Mouse (Mus musculus) liver, postnatal 0 days (tissue): Measurements from ENCODE around the gene Hecw1. TPM values are rescaled to one million over a fixed set of nuclear protein-coding genes. Genes with fewer than 3 reads are reported as not detected.

Experiments used
- ATAC-seq: fragments of 200-750 bp; cut with Nextera tagmentation; 2 replicates; pipeline ENCODE4 v1.8.0; 2017; ENCODE audit warnings: mild to moderate bottlenecking, moderate library complexity
- DNase-seq: peaks from one replicate; pipeline ENCODE4 v3.0.0-alpha.2; 2016
- H3K27ac ChIP-seq: fragments of 300-500 bp; sonication (generic); 2 replicates; pipeline ENCODE4 v1.5.1; 2014; ENCODE audit warnings: antibody characterized with exemption, moderate library complexity, mild to moderate bottlenecking, low read depth
- H3K27me3 ChIP-seq: fragments of 300-500 bp; sonication (generic); 2 replicates; pipeline ENCODE4 v1.6.1; 2014; ENCODE audit warnings: low read length, control low read depth, mixed read lengths; ENCODE audit not compliant: insufficient read depth
- H3K36me3 ChIP-seq: fragments of 300-500 bp; sonication (generic); replicated peaks from 2 replicates; pipeline ENCODE4 v1.6.1; 2014; ENCODE audit warnings: mild to moderate bottlenecking, control low read depth, low read length, moderate library complexity, mixed read lengths; ENCODE audit not compliant: insufficient read depth
- H3K4me1 ChIP-seq: fragments of 300-500 bp; sonication (generic); 2 replicates; pipeline ENCODE4 v1.6.1; 2014; ENCODE audit warnings: antibody characterized with exemption, mild to moderate bottlenecking, control low read depth; ENCODE audit not compliant: insufficient read depth
- H3K4me2 ChIP-seq: fragments of 300-500 bp; sonication (generic); 2 replicates; pipeline ENCODE4 v1.6.1; 2014; ENCODE audit warnings: low read depth, mild to moderate bottlenecking, low read length, moderate library complexity, mixed read lengths
- H3K4me3 ChIP-seq: fragments of 300-500 bp; sonication (generic); 2 replicates; pipeline ENCODE4 v1.5.1; 2014; ENCODE audit warnings: low read depth, low read length
- H3K9ac ChIP-seq: fragments of 300-500 bp; sonication (generic); replicated peaks from 2 replicates; pipeline ENCODE4 v1.6.1; 2014; ENCODE audit warnings: mild to moderate bottlenecking, moderate library complexity
- H3K9me3 ChIP-seq: fragments of 300-500 bp; sonication (generic); 2 replicates; pipeline ENCODE4 v1.6.1; 2016; ENCODE audit warnings: mild to moderate bottlenecking, control low read depth, low read length, mixed read lengths
- CTCF ChIP-seq: sonication (generic); IDR thresholded peaks from 2 replicates; pipeline ENCODE4 v1.5.1; 2016; ENCODE audit warnings: antibody characterized with exemption, low read depth
- EP300 ChIP-seq: IDR thresholded peaks from 2 replicates; pipeline ENCODE4 v1.6.1; 2016; ENCODE audit warnings: antibody characterized with exemption, low read depth, mild to moderate bottlenecking
- WGBS: fragments of 180-500 bp; shearing (Covaris S2); extraction: QIAGEN DNeasy Blood & Tissue Kit; methylation state at CpG from one replicate; pipeline ENCODE4 v1.1.7; 2014; ENCODE audit not compliant: insufficient replicate concordance; 5-methylcytosine and 5-hydroxymethylcytosine counted together
- polyA plus RNA-seq: library from polyadenylated mRNA; unstranded; fragments of >200 nt; fragmentation: Nextera tagmentation; extraction: Ambion mirVana; gene quantifications from 2 replicates; pipeline ENCODE4 v1.2.1, GENCODE M21; 2015

Hecw1 gene
- not detected in 2 replicates for polyA plus RNA-seq

DNA sequence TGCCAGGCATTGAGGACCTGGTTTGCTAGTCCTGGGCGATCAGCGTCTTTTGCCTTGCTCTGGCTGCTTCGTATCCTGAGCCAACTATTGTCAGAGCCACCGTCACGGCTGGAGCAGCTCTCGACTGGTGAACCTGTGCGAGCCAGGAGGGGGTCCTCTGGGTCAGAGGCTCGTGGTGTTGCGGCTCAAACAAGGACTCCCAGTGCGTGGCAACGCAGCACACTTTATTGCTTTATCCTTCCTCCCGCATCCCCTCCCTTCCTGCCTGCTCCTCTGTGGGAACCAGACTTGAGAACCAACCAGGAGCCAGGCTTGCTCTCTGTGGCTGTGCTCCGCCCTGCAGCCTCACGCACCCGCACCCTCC lies at the start of gene Hecw1:
Hecw1 (minus strand) TSS at position 323 of the 364 bp plus-strand sequence.
- Histone ChIP-seq H3K27ac (no peak within 1 kb of the TSS), H3K36me3 (no peaks in the 10 kb centered on the region), H3K9me3 (no peaks in the 10 kb centered on the region), H3K4me1 (peaks cover 5% of the 10 kb centered on the region; the same call in 1 of the 2 replicates), H3K4me2 (peak within 1 kb of the TSS; percentile 64), H3K27me3 (peaks cover 20% of the 10 kb centered on the region; the same call in 1 of the 2 replicates), H3K9ac (no peak within 1 kb of the TSS), H3K4me3 (peak within 1 kb of the TSS; percentile 30)
- TF ChIP-seq CTCF: no peak
- DNase-seq (no peak), ATAC-seq (no peak)
- WGBS: 3% methylated on average over 15 of the region's 15 CpGs

DNA sequence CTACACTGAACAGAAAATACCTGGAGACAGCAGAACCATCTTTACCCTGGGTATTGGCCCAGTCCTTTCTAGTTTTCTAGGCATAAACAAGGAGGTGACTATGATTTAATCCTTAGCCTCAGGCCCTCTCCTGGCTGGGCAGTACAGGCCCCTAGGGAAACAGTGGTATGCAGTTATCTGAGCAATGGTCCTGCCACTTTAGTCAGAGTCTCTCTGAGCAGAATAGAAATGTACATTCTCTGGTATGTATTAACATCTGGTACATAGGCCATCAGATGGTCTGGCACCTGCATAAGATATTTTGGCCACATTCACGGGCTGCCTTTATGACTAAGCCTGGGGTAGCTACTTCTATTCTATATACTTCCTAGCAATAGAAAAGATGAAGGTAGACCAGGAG lies 38.3 kb upstream of the Hecw1 start:
- Histone ChIP-seq H3K4me3 (no peak overlapping the region), H3K9me3 (no peaks in the 10 kb centered on the region), H3K4me1 (no peaks in the 10 kb centered on the region), H3K4me2 (no peak overlapping the region), H3K36me3 (no peaks in the 10 kb centered on the region), H3K9ac (no peak overlapping the region), H3K27me3 (no peaks in the 10 kb centered on the region), H3K27ac (no peak overlapping the region)
- no peak for ATAC-seq
- WGBS: 81% methylated on average over 1 of the region's 1 CpGs
- no peak for DNase-seq
- TF ChIP-seq EP300: no peak

DNA sequence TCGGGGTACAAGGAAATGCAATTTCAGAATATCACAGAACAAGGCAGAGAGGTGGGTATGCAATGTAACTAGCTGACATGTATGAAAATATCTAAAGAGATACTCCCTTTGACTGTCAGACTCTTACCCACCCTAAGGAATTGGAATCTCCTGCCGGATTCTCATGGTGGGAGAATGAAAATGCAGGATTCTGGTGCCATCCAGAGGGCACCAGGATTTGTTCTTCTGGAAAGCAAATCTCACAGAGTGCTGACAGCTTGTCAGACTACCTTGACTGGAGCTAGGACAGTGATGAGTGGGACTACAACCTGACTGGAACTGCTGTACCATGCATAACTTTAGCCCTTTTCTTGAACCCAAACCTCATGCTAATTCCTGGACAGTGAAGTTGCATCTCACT lies 29.6 kb upstream of the Hecw1 start:
- DNase-seq (no peak), ATAC-seq (no peak)
- H3K4me3 ChIP-seq: no peak overlapping the region
- H3K27me3 ChIP-seq: no peaks in the 10 kb centered on the region
- no peaks in the 10 kb centered on the region for H3K9me3 ChIP-seq
- no peak overlapping the region for H3K4me2 ChIP-seq
- no peaks in the 10 kb centered on the region for H3K36me3 ChIP-seq
- TF ChIP-seq EP300 (no peak), CTCF (no peak)
- no peak overlapping the region for H3K9ac ChIP-seq
- no peaks in the 10 kb centered on the region for H3K4me1 ChIP-seq
- 72% methylated on average over 2 of the region's 2 CpGs for WGBS
- H3K27ac ChIP-seq: no peak overlapping the region

DNA sequence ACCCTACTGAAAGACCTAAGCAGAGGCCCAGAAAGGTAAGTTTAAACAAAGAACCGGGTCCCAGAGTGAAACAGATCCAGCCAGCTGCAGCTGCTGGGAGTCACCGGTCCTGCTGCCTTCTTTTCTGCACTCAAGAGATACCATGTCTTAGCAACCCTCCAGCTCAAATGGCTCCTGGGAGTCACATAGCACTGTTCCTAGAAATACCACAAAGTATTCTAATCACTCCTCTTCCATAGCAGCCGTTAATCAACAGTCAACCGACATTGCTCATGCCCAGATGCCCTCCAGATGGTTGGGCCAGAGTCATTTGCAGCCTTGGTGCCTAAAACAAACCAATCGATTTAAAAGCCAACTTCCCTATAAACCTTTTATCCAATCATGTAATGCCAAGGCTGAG lies 19.8 kb upstream of the Hecw1 start:
- H3K36me3 ChIP-seq: no peaks in the 10 kb centered on the region
- no peak overlapping the region for H3K4me3 ChIP-seq
- no peak overlapping the region for H3K4me2 ChIP-seq
- DNase-seq (no peak), ATAC-seq (peak; percentile 47; the same call in 1 of the 2 replicates)
- no peaks in the 10 kb centered on the region for H3K9me3 ChIP-seq
- no peak overlapping the region for H3K27ac ChIP-seq
- no peaks in the 10 kb centered on the region for H3K27me3 ChIP-seq
- H3K4me1 ChIP-seq: no peaks in the 10 kb centered on the region
- TF ChIP-seq EP300 (peak; percentile 48; the same call in 1 of the 2 replicates), CTCF (no peak)
- no peak overlapping the region for H3K9ac ChIP-seq
- 58% methylated on average over 5 of the region's 5 CpGs for WGBS

DNA sequence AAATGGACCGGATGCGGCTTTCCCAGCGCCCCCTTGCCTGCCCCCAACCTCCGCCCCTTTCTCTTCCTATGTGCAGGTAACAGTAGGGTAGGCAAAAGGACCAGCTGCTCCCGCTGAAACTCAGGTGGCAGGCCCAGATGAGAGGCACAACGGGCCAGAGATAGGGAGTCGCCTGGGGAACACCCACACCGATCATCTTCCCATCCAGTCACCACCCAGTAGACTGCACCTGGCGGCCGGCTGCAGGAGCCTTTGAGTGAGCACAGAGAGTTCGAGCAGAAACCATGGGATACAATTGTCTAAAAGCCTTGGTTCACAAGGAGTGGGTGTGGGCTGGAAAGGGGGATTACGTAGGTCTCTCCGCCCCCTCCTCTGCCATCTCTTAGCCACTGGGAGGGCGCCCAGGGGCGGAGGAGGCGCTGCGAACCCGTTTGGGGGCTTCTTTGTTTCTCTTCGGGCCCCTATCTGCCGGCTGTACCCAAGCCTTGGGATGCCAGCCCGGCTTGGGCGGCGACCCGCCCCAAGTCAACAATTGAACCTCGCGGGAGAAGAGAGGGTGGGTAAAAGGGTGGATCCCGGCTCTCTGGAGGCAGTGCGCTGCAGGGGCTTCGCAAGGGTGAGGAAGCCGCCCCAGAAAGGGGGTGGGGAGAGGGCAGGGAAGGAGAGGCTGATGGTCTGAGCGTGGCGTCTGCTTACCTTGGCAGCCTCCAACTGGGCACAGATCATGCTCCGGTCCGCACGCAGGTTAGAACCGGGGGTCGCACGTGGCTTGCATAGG lies 711 bp downstream of the Hecw1 start:
- no peaks in the 10 kb centered on the region for H3K9me3 ChIP-seq
- no peak overlapping the region for H3K27ac ChIP-seq
- no peaks in the 10 kb centered on the region for H3K36me3 ChIP-seq
- DNase-seq (no peak), ATAC-seq (no peak)
- peak overlapping the region; percentile 64 for H3K4me2 ChIP-seq
- no peak for TF ChIP-seq CTCF
- TF ChIP-seq EP300: no peak
- H3K27me3 ChIP-seq: peaks cover 20% of the 10 kb centered on the region; the same call in 1 of the 2 replicates
- peaks cover 5% of the 10 kb centered on the region; the same call in 1 of the 2 replicates for H3K4me1 ChIP-seq
- H3K9ac ChIP-seq: no peak overlapping the region
- WGBS: 5% methylated on average over 38 of the region's 38 CpGs
- peak overlapping the region; percentile 30 for H3K4me3 ChIP-seq

DNA sequence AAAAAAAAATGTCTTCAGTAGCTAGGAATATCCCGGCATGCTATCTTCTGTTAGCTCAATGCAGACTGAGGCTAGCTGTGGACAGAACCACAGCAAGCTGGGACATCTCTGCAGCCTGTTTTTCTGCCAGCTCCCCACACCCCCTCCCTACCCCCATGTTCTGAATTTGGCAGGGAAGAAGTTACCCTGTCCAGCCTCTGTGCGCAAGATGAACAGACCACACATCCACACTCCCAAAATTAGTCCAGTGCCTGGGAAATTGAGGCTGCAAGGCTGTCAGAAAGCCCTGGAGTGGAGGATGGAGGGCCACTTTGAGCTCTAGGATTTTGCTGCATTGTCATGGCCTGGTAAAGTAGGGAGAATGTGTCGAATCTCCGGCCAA lies 1.3 kb downstream of the Hecw1 start:
- H3K4me2 ChIP-seq: no peak overlapping the region
- ATAC-seq: no peak
- 35% methylated on average over 4 of the region's 4 CpGs for WGBS

More for the DNA sequence above, 1.3 kb downstream of the Hecw1 start:
- Histone ChIP-seq H3K9ac (no peak overlapping the region), H3K4me3 (no peak overlapping the region), H3K27ac (no peak overlapping the region), H3K36me3 (no peaks in the 10 kb centered on the region), H3K4me1 (peaks cover 5% of the 10 kb centered on the region; the same call in 1 of the 2 replicates), H3K27me3 (peaks cover 20% of the 10 kb centered on the region; the same call in 1 of the 2 replicates), H3K9me3 (no peaks in the 10 kb centered on the region)
- DNase-seq: no peak
- TF ChIP-seq EP300: no peak
- no peak for TF ChIP-seq CTCF
